Mouse (Mus musculus) neural tube, embryonic 15.5 days (tissue): ENCODE data around the gene Mbl1. TPM values are rescaled to one million over a fixed set of nuclear protein-coding genes. Genes with fewer than 3 reads are reported as not detected.

Experiments
- polyA plus RNA-seq: library from polyadenylated mRNA; unstranded; fragments of >200 nt; fragmentation: Nextera tagmentation; extraction: Ambion mirVana; gene quantifications from 2 replicates; pipeline ENCODE4 v1.2.1, GENCODE M21; 2015

Gene Mbl1
- polyA plus RNA-seq, 1 experiment from 2014 or later, result not detected

Other genes starting within 250 kb of the Mbl1 start
- 45.5 and 53.0 TPM in 2 replicates for gene Tspan14, start 184.7 kb upstream of the Mbl1 start, polyA plus RNA-seq
- 93.2 and 96.7 TPM in 2 replicates for gene Fam213a, start 137.7 kb upstream of the Mbl1 start, polyA plus RNA-seq
- gene Dydc2, start 82.2 kb upstream of the Mbl1 start, polyA plus RNA-seq, result 0.32 and 0.38 TPM in 2 replicates
- gene Dydc1, start 78.5 kb upstream of the Mbl1 start, polyA plus RNA-seq, result 0.18 TPM in 1 of 2 replicates, not detected in the other
- 0.09 TPM in 1 of 2 replicates, not detected in the other for gene Mat1a, start 46.4 kb upstream of the Mbl1 start, polyA plus RNA-seq
- not detected in 2 replicates for gene Sftpa1, start 19.7 kb upstream of the Mbl1 start, polyA plus RNA-seq
- not detected in 2 replicates for gene Sftpd, start 33.7 kb downstream of the Mbl1 start, polyA plus RNA-seq
- gene Gm2832, start 127.3 kb downstream of the Mbl1 start, polyA plus RNA-seq, result 0.36 and 0.46 TPM in 2 replicates
- gene Gm5798, start 197.2 kb downstream of the Mbl1 start, polyA plus RNA-seq, result not detected in 2 replicates
- 0.12 TPM in 1 of 2 replicates, not detected in the other for gene Gm7945, start 234.9 kb downstream of the Mbl1 start, polyA plus RNA-seq